Mouse (Mus musculus) gastrocnemius, postnatal 36 days (tissue): ENCODE results near the gene Iqch. TPM values are rescaled to one million over a fixed set of nuclear protein-coding genes. Genes with fewer than 3 reads are reported as not detected.

ENCODE experiments used
- DNase-seq, 2 experiments: peaks; one replicate each; pipeline ENCODE4 v3.0.0; 2022
- intact Hi-C: fragments of 180-260 bp; cut with DNase I; formaldehyde crosslinking; loops from one replicate; pipeline ENCODE4 v1.15.1; 2025
- total RNA-seq, 2 experiments: library from RNA; stranded (reverse); gene quantifications; 2 replicates each; pipeline ENCODE4 v1.2.3; 2021

The Iqch gene
- total RNA-seq, 2 experiments from 2014 or later, result not detected

DNA sequence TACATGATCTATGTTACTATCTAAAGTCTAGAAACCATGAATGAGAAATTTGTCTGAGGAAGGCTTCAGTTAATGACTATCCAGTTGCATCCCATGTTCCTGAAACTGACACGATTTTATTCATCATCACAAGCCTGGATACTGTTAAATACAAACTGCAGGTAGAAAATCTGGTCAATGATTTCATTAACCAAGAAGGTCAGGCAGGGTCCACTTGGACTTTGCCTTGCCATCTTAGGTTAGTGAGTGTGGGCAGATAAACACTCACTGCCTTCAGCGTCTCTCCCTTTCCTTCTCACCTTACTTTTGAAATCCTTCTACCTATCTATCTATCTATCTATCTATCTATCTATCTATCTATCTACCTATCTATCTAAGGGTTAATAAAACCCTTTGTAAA lies 211.0 kb downstream of the Iqch start:
- DNase-seq, result no peak
- intact Hi-C loops, result no loop called here

DNA sequence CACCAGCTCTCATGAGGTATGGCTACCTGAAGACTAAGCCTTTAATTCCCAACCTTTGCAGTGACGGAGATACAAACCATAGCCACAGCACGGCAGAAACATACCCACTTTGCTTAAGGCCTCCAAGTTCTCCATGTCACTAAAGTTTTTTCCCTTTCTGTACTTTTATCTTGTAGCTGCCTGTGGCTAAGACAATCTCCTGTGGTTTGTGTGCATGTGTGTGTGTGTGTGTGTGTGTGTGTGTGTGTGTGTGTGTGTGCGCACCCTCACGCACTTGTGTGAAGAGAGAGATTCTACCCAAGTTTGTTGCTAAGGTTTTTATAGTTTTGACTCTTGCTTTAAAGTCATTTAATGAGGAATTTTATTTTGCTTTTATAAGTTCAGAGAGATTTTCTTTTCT lies 219.5 kb downstream of the Iqch start:
- no peak for DNase-seq
- intact Hi-C loops, result no loop called here

DNA sequence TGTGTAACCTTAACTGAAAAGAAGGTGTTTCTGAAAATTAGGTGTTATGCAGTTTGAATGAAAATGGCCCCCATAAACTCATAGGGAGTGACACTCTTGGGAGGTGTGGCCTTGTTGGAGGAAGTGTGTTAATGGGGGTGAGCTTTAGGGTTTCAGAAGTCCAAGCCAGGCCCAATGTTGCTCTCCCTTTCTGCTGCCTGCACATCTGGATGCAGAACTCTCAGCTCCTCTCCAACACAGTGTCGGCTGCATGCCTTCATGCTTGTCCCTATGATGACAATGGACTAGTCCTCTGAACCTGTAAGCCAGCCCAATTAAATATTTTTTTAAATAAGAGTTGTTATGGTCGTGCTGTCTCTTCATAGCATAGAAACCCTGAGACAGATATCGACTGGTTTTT lies 222.0 kb downstream of the Iqch start:
- intact Hi-C loops, result no loop called here
- no peak for DNase-seq

DNA sequence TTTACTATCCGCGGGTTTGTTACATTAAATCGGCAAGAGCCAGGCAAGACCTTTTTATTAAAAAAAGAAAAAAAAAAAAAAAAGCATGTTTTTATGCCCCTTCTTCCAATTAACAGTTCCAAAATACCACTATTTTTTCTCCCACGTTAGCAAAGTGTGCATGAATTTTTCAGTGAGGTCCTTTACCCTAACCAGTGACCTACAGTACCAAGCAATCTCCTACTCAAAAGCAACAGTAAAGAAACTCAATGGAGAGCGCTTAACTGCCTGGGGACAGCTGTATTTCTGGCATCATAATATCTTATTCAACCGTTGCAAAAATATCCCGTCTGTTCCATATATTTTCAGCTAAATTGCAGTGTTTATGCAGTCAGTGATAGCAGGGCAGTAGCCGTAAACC lies 224.1 kb downstream of the Iqch start:
- DNase-seq, result no peak
- intact Hi-C loops, result no loop called here

DNA sequence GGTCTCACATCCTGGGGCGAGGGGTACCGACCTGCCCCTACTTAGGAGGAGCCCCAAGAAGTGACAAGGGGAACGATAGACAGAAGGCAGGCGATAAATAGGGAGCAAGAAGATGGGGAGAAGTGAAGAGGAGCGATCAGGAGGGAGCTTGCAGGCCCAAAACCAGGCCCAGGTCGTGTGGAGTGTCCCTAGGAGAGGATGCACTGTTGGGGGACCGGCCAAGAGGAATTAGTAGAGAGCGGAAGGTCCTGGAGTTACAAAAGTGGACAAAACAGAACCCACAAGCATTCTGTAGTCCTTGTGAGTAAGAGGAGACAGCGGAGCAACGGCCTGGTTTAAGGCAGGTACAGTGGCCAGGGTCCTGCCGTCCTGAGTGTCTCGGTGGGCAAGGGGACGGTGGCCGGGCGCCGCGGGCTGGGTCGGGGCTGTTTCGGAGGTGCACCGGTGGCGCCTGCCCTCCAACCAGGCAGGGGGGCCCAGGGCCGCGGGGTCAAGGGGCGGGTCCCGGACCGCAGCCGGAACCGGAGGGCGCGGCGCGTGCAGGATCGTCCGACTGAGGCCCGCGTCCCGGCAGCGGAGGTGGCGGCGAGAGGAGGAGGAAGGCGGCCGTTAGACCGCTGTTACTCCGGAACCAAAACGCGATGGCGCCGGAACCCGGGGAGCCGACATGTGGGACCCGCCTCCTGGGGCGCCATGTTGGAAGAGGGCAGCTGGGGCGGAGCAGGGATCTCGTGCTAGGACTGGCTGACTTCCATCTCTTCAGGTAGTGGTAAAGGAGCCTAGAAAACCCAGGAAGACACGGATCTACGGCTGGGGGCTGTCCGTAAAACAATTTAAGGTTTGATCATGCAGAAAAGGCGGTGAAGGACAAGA lies 224.8 kb downstream of the Iqch start, which contains the start of gene Map2k5:
Gene Map2k5 (minus strand): TSS at position 633 of the 873 bp plus-strand sequence.
- DNase-seq, result peak; percentile 86 to 88
- intact Hi-C loops, result no loop called here

GRCm38 (mm10) chr9:63373315-63373714 lies 229.0 kb downstream of the Iqch start:
- no peak for DNase-seq
- intact Hi-C loops, result no loop called here

GRCm38 (mm10) chr9:63372541-63372940 lies 229.8 kb downstream of the Iqch start:
- no peak for DNase-seq
- intact Hi-C loops, result no loop called here

Other genes starting within 250 kb of the Iqch start
- 10 to 100 TPM; 13.4 to 15.1 TPM for gene Map2k5, start 224.6 kb downstream of the Iqch start, total RNA-seq
- gene 2300009A05Rik, start 203.2 kb downstream of the Iqch start, total RNA-seq, result 10 to 100 TPM; 24.8 to 30.8 TPM
- gene Aagab, start 167 bp upstream of the Iqch start, total RNA-seq, result 10 to 100 TPM; 10.9 TPM
- 10 to 100 TPM; 46.3 to 56.9 TPM for gene Smad3, start 155.5 kb upstream of the Iqch start, total RNA-seq